Mouse (Mus musculus) midbrain, embryonic 10.5 days (tissue): ENCODE data around the gene Fbxl2. TPM values are rescaled to one million over a fixed set of nuclear protein-coding genes. Genes with fewer than 3 reads are reported as not detected.

Experiments used
- DNase-seq: peaks from one replicate; pipeline ENCODE4 v3.0.0-alpha.2; 2017; ENCODE audit warnings: low spot score
- H3K27ac ChIP-seq: fragments of 300-500 bp; sonication (generic); replicated peaks from 2 replicates; pipeline ENCODE4 v1.5.1; 2016; ENCODE audit warnings: mild to moderate bottlenecking
- H3K27me3 ChIP-seq: fragments of 300-500 bp; sonication (generic); 2 replicates; pipeline ENCODE4 v1.6.1; 2016; ENCODE audit warnings: low read depth, mild to moderate bottlenecking; ENCODE audit not compliant: poor library complexity, severe bottlenecking
- H3K36me3 ChIP-seq: fragments of 300-500 bp; sonication (generic); 2 replicates; pipeline ENCODE4 v1.6.1; 2016; ENCODE audit warnings: mild to moderate bottlenecking, moderate library complexity
- H3K4me1 ChIP-seq: fragments of 300-500 bp; sonication (generic); 2 replicates; pipeline ENCODE4 v1.6.1; 2016
- H3K4me3 ChIP-seq: fragments of 300-500 bp; sonication (generic); 2 replicates; pipeline ENCODE4 v1.5.1; 2016; ENCODE audit warnings: mild to moderate bottlenecking, moderate library complexity
- H3K9me3 ChIP-seq: fragments of 300-500 bp; sonication (generic); replicated peaks from 2 replicates; pipeline ENCODE4 v1.6.1; 2016; ENCODE audit warnings: mild to moderate bottlenecking
- WGBS: fragments of 180-500 bp; shearing (Covaris S2); methylation state at CpG from one replicate; pipeline ENCODE4 v1.1.7; 2016; 5-methylcytosine and 5-hydroxymethylcytosine counted together
- polyA plus RNA-seq: library from polyadenylated mRNA; unstranded; fragments of >200 nt; fragmentation: Nextera tagmentation; extraction: Ambion mirVana; gene quantifications from 2 replicates; pipeline ENCODE4 v1.2.1, GENCODE M21; 2016

The Fbxl2 gene
- polyA plus RNA-seq, 1 experiment from 2014 or later = 7.0 TPM

GRCm38 (mm10) chr9:113978656-113979055 is 67.3 kb downstream of the Fbxl2 start:
- peaks cover 77% of the 10 kb centered on the region for H3K36me3 ChIP-seq
- no peak for DNase-seq
- WGBS = 93% methylated on average over 7 of the region's 7 CpGs

GRCm38 (mm10) chr9:113977225-113977840 is 68.7 kb downstream of the Fbxl2 start:
- 0 out of 2 replicates have a peak, but pooled peaks cover 4% of the 10 kb centered on the region for H3K4me1 ChIP-seq
- H3K36me3 ChIP-seq = peaks cover 88% of the 10 kb centered on the region
- DNase-seq = no peak
- WGBS = 90% methylated on average over 11 of the region's 11 CpGs
- no peak overlapping the region for H3K27ac ChIP-seq
- no peaks in the 10 kb centered on the region for H3K27me3 ChIP-seq
- H3K9me3 ChIP-seq = no peaks in the 10 kb centered on the region
- H3K4me3 ChIP-seq = no peak overlapping the region

More at GRCm38 (mm10) chr9:113978656-113979055, 67.3 kb downstream of the Fbxl2 start:
- no peak overlapping the region for H3K4me3 ChIP-seq
- H3K9me3 ChIP-seq = no peaks in the 10 kb centered on the region
- no peaks in the 10 kb centered on the region for H3K27me3 ChIP-seq
- no peak overlapping the region for H3K27ac ChIP-seq
- 0 out of 2 replicates have a peak, but pooled peaks cover 4% of the 10 kb centered on the region for H3K4me1 ChIP-seq

GRCm38 (mm10) chr9:113976264-113976663 is 69.7 kb downstream of the Fbxl2 start:
- Histone ChIP-seq H3K9me3 (no peaks in the 10 kb centered on the region), H3K4me3 (no peak overlapping the region), H3K27ac (no peak overlapping the region), H3K36me3 (peaks cover 92% of the 10 kb centered on the region), H3K27me3 (no peaks in the 10 kb centered on the region), H3K4me1 (0 out of 2 replicates have a peak, but pooled peaks cover 4% of the 10 kb centered on the region)
- no peak for DNase-seq
- WGBS = 96% methylated on average over 10 of the region's 10 CpGs

DNA sequence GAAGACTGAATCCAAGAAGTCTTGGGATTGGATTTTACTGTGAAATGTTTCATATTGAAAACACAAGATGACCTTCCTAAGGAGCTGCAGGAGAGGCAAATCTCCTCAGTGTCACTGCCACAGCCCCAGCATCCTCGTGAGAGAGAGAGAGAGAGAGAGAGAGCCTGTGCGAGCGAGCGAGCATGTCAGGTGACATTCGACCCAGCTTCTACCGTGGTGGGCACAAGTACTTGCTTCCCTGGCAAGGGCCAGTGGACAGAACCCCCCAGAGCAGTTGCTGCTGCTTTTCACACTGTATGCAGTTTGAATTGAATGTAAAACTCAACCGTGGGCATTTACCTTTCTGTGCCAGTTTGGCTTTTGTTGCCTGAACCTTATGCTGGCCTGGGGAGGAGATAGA is 70.5 kb downstream of the Fbxl2 start:
- WGBS = 92% methylated on average over 7 of the region's 7 CpGs
- peaks cover 99% of the 10 kb centered on the region for H3K36me3 ChIP-seq
- DNase-seq = no peak
- H3K4me1 ChIP-seq = no peaks in the 10 kb centered on the region
- H3K27me3 ChIP-seq = no peaks in the 10 kb centered on the region
- no peak overlapping the region for H3K4me3 ChIP-seq
- no peak overlapping the region for H3K27ac ChIP-seq
- H3K9me3 ChIP-seq = no peaks in the 10 kb centered on the region

- no peak overlapping the region for H3K4me3 ChIP-seq
- no peaks in the 10 kb centered on the region for H3K4me1 ChIP-seq
- no peaks in the 10 kb centered on the region for H3K27me3 ChIP-seq
- no peaks in the 10 kb centered on the region for H3K9me3 ChIP-seq
- DNase-seq = no peak
- H3K27ac ChIP-seq = no peak overlapping the region
- peaks cover 99% of the 10 kb centered on the region for H3K36me3 ChIP-seq
- WGBS = 97% methylated on average over 4 of the region's 4 CpGs
Observed at GRCm38 (mm10) chr9:113974945-113975344, 71.0 kb downstream of the Fbxl2 start.

- no peak for DNase-seq
- WGBS = 76% methylated on average over 4 of the region's 4 CpGs
- Histone ChIP-seq H3K36me3 (peaks cover 99% of the 10 kb centered on the region), H3K9me3 (no peaks in the 10 kb centered on the region), H3K4me1 (no peaks in the 10 kb centered on the region), H3K27ac (no peak overlapping the region), H3K27me3 (no peaks in the 10 kb centered on the region), H3K4me3 (no peak overlapping the region)
Observed at GRCm38 (mm10) chr9:113973857-113974256, 72.1 kb downstream of the Fbxl2 start.

DNA sequence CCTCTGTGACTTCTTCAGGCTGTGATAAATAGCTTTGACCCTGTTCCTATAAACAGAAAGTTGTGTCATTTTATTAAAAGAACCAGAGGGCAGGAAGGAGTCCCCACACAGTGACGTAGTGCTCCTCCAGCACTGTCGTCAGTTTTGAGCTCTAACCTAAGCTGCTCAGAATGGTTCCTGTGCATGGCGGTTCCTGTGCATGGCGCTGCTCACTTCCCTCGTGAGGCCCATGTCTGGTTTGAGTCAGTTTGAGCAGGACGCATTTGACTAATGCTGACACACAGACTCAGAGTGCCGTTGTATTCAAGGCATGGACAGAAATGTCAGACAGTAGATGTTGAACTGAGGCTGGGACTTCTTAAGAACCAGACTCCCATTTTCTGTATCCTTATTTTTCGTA is 74.4 kb downstream of the Fbxl2 start:
- no peaks in the 10 kb centered on the region for H3K9me3 ChIP-seq
- 87% methylated on average over 8 of the region's 8 CpGs for whole genome bisulfite sequencing
- H3K36me3 ChIP-seq = peaks cover 99% of the 10 kb centered on the region
- no peaks in the 10 kb centered on the region for H3K4me1 ChIP-seq
- no peak overlapping the region for H3K4me3 ChIP-seq
- H3K27me3 ChIP-seq = no peaks in the 10 kb centered on the region
- H3K27ac ChIP-seq = no peak overlapping the region
- no peak for DNase-seq

GRCm38 (mm10) chr9:113970041-113970440 is 76.0 kb downstream of the Fbxl2 start:
- no peak for DNase-seq
- H3K4me3 ChIP-seq = no peak overlapping the region
- no peak overlapping the region for H3K27ac ChIP-seq
- no peaks in the 10 kb centered on the region for H3K27me3 ChIP-seq
- 82% methylated on average over 14 of the region's 14 CpGs for WGBS
- peaks cover 99% of the 10 kb centered on the region for H3K36me3 ChIP-seq
- H3K4me1 ChIP-seq = no peaks in the 10 kb centered on the region
- H3K9me3 ChIP-seq = no peaks in the 10 kb centered on the region

- Histone ChIP-seq H3K27ac (no peak overlapping the region), H3K36me3 (peaks cover 99% of the 10 kb centered on the region), H3K4me1 (no peaks in the 10 kb centered on the region), H3K27me3 (no peaks in the 10 kb centered on the region), H3K9me3 (no peaks in the 10 kb centered on the region), H3K4me3 (no peak overlapping the region)
- DNase-seq = no peak
- 87% methylated on average over 8 of the region's 8 CpGs for WGBS
Observed at GRCm38 (mm10) chr9:113969399-113969798, 76.6 kb downstream of the Fbxl2 start.

- no peak for DNase-seq
- Histone ChIP-seq H3K36me3 (peaks cover 99% of the 10 kb centered on the region), H3K27ac (no peak overlapping the region), H3K4me3 (no peak overlapping the region), H3K4me1 (no peaks in the 10 kb centered on the region), H3K27me3 (no peaks in the 10 kb centered on the region), H3K9me3 (no peaks in the 10 kb centered on the region)
- 94% methylated on average over 7 of the region's 7 CpGs for WGBS
Observed at GRCm38 (mm10) chr9:113968967-113969366, 77.0 kb downstream of the Fbxl2 start.

DNA sequence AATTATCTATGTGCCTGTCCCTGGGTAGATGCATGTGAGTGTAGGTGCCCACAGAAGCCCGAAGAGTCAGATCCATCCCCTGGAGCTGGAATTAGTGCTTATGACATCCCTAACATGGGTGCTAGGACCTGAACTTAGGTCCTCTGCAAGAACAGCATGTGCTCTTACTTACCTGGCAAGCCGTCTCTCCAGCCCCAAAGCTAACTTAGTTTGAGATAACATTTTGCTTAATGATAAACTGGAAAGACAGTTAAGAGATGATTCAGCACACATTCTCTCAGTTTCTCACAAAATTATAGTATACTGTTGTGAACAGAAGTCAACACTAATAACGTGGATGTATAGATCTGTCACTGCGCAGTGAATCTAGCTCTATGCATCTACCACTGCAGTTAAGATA is 79.2 kb downstream of the Fbxl2 start:
- no peak overlapping the region for H3K4me3 ChIP-seq
- no peaks in the 10 kb centered on the region for H3K9me3 ChIP-seq
- no peak for DNase-seq
- H3K4me1 ChIP-seq = no peaks in the 10 kb centered on the region
- no peak overlapping the region for H3K27ac ChIP-seq
- no peaks in the 10 kb centered on the region for H3K27me3 ChIP-seq
- WGBS = 91% methylated on average over 4 of the region's 4 CpGs
- H3K36me3 ChIP-seq = peaks cover 100% of the 10 kb centered on the region

DNA sequence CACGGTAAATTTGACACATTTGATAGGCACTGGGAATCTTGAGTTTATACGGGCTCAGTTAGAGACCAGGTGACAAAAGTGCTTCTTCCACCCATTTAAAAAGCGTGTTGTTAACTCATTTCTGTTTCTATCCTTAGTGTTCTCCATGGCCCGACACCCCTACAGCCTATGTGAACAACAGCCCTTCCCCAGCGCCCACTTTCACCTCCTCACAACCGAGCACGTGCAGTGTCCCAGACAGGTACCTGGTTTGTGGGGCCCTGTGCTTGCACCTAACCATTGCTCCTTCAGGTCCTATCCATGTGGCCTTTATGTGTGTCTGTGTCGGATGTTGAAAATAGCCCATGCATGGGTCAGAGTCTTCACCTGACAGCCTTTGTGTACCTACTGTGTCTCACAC is 81.6 kb downstream of the Fbxl2 start:
- Histone ChIP-seq H3K36me3 (peaks cover 100% of the 10 kb centered on the region), H3K27ac (no peak overlapping the region), H3K4me1 (no peaks in the 10 kb centered on the region), H3K4me3 (no peak overlapping the region), H3K9me3 (no peaks in the 10 kb centered on the region), H3K27me3 (no peaks in the 10 kb centered on the region)
- 96% methylated on average over 8 of the region's 8 CpGs for WGBS
- DNase-seq = no peak

GRCm38 (mm10) chr9:113963718-113964117 is 82.3 kb downstream of the Fbxl2 start:
- Histone ChIP-seq H3K27me3 (no peaks in the 10 kb centered on the region), H3K36me3 (peaks cover 100% of the 10 kb centered on the region), H3K27ac (no peak overlapping the region), H3K4me3 (no peak overlapping the region), H3K4me1 (no peaks in the 10 kb centered on the region), H3K9me3 (no peaks in the 10 kb centered on the region)
- no peak for DNase-seq

GRCm38 (mm10) chr9:113957777-113958176 is 88.2 kb downstream of the Fbxl2 start:
- Histone ChIP-seq H3K4me1 (no peaks in the 10 kb centered on the region), H3K27ac (no peak overlapping the region), H3K36me3 (peaks cover 89% of the 10 kb centered on the region), H3K9me3 (no peaks in the 10 kb centered on the region), H3K27me3 (no peaks in the 10 kb centered on the region), H3K4me3 (no peak overlapping the region)
- WGBS = 90% methylated on average over 4 of the region's 4 CpGs
- no peak for DNase-seq
